Mouse (Mus musculus) kidney, embryonic 14.5 days (tissue): ENCODE data around the gene Tbl1xr1. TPM values are rescaled to one million over a fixed set of nuclear protein-coding genes. Genes with fewer than 3 reads are reported as not detected.

Experiments used
- ATAC-seq: fragments of 200-750 bp; cut with Nextera tagmentation; 2 replicates; pipeline ENCODE4 v1.8.0; 2017; ENCODE audit warnings: moderate number of reproducible peaks, mild to moderate bottlenecking, moderate TSS enrichment, moderate library complexity; ENCODE audit not compliant: low FRiP score, low TSS enrichment
- H3K27ac ChIP-seq: fragments of 300-500 bp; sonication (generic); 2 replicates; pipeline ENCODE4 v1.5.1; 2014; ENCODE audit warnings: low read depth, mild to moderate bottlenecking, low read length, moderate library complexity, mixed read lengths
- H3K27me3 ChIP-seq: fragments of 300-500 bp; sonication (generic); 2 replicates; pipeline ENCODE4 v1.6.1; 2014; ENCODE audit warnings: mild to moderate bottlenecking, low read length; ENCODE audit not compliant: control insufficient read depth, insufficient read depth
- H3K36me3 ChIP-seq: fragments of 300-500 bp; sonication (generic); 2 replicates; pipeline ENCODE4 v1.6.1; 2014; ENCODE audit warnings: low read length, mixed read lengths; ENCODE audit not compliant: control insufficient read depth, insufficient read depth
- H3K4me1 ChIP-seq: fragments of 300-500 bp; sonication (generic); 2 replicates; pipeline ENCODE4 v1.6.1; 2014; ENCODE audit warnings: low read length, mixed read lengths; ENCODE audit not compliant: control insufficient read depth, insufficient read depth
- H3K4me2 ChIP-seq: fragments of 300-500 bp; sonication (generic); replicated peaks from 2 replicates; pipeline ENCODE4 v1.6.1; 2014; ENCODE audit warnings: low read depth, mild to moderate bottlenecking, low read length
- H3K4me3 ChIP-seq: fragments of 300-500 bp; sonication (generic); 2 replicates; pipeline ENCODE4 v1.5.1; 2014; ENCODE audit warnings: mild to moderate bottlenecking, low read length
- H3K9ac ChIP-seq: fragments of 300-500 bp; sonication (generic); 2 replicates; pipeline ENCODE4 v1.6.1; 2014; ENCODE audit warnings: low read depth, mild to moderate bottlenecking, low read length, moderate library complexity
- H3K9me3 ChIP-seq: fragments of 300-500 bp; sonication (generic); 2 replicates; pipeline ENCODE4 v1.6.1; 2016; ENCODE audit warnings: low read length; ENCODE audit not compliant: control insufficient read depth
- WGBS: fragments of 180-500 bp; shearing (Covaris S2); extraction: QIAGEN DNeasy Blood & Tissue Kit; methylation state at CpG from one replicate; pipeline ENCODE4 v1.1.7; 2014; 5-methylcytosine and 5-hydroxymethylcytosine counted together
- polyA plus RNA-seq: library from polyadenylated mRNA; unstranded; fragments of >200 nt; fragmentation: Nextera tagmentation; extraction: Ambion mirVana; gene quantifications from 2 replicates; pipeline ENCODE4 v1.2.1, GENCODE M21; 2014

Tbl1xr1 gene
- 20.6 and 39.7 TPM in 2 replicates for polyA plus RNA-seq

DNA sequence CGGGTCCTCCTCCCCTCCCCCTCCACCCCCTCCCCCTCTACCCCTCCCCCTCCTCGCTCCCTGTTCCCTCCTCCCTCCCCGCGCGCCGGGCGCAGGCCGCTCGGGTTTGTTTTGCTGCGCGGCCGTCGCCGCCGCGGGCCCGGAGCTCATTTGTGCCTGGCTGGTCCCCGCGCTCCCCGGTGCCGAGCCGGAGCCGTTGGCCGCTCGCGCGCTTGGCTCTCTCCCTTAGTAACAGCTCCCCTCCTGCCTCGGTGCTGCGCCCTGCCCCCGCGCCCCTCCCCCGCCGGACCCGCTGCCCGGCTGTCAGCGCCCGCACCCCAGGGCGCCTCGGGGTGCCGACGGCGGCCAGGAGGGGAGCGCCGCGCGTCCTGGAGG, at the start of gene Tbl1xr1:
Gene Tbl1xr1, plus strand, starts transcription at position 92 of the 375 bp plus-strand sequence.
- Histone ChIP-seq H3K9me3 (no peaks in the 10 kb centered on the region), H3K36me3 (no peaks in the 10 kb centered on the region), H3K4me3 (peak within 1 kb of the TSS; percentile 77), H3K27ac (peak within 1 kb of the TSS; percentile 96), H3K4me1 (peaks cover 16% of the 10 kb centered on the region; the same call in 1 of the 2 replicates), H3K4me2 (peak within 1 kb of the TSS; percentile 69), H3K27me3 (no peaks in the 10 kb centered on the region), H3K9ac (peak within 1 kb of the TSS; percentile 82)
- peak; percentile 93 for ATAC-seq
- WGBS: 1% methylated on average over 29 of the region's 46 CpGs

DNA sequence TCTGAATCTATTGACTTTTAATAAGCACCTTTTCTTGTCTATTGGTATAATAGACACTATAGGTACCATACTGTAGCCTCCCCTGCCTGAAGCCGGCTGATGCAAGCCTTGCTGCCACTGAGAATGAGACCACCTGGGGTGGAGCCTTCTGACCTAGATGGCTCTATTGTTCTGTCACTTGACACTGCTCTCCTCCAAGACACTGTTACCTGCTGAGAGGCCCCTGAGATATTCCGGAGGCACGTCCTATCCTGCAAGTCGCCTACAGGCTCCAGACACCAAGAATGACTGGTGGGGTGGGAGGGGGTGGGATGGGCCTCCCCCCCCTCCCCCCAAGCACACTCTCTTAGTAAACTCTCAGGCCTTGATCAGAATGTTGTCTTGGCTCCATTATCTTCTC, 38.4 kb upstream of the Tbl1xr1 start:
- no peak overlapping the region for H3K9ac ChIP-seq
- no peaks in the 10 kb centered on the region for H3K4me1 ChIP-seq

DNA sequence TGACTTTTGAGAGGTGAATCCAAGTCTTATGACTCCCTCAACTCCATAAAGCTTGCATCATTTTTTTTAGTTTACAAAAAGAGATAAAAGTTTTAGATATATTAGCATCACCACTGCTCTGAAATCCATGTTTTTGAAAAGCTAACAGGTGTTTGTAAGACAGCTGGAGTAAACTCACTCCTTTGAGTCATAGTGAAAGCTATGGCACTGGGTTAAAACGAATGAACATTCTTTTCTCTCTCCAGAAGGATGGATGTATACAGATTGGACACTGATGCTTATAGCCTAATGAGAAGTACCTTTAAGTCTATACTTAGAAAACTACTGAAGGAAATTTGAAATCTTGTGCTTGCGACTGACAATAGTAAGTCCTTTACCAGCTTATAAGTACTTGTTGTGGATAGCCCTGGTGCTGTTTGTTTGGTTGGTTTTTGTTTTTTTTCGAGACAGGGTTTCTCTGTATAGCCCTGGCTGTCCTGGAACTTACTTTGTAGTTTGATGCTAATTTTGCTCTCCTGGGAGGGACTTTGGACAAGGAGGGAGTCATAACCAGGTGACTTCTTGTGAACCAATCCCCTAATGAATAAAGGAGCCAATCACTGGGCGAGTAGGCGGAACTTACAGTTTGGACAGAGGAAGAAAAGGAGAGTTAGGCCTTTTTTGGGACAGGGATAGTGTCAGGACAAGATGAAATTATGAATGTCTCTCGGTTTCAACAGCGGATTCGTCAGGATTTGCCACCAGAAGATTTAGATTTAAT, 37.2 kb upstream of the Tbl1xr1 start:
- H3K9ac ChIP-seq: no peak overlapping the region

More for the DNA sequence above, 38.4 kb upstream of the Tbl1xr1 start:
- Histone ChIP-seq H3K27me3 (no peaks in the 10 kb centered on the region), H3K4me3 (no peak overlapping the region), H3K27ac (no peak overlapping the region), H3K4me2 (no peak overlapping the region), H3K36me3 (no peaks in the 10 kb centered on the region), H3K9me3 (no peaks in the 10 kb centered on the region)
- 42% methylated on average over 4 of the region's 4 CpGs for WGBS
- no peak for ATAC-seq

DNA sequence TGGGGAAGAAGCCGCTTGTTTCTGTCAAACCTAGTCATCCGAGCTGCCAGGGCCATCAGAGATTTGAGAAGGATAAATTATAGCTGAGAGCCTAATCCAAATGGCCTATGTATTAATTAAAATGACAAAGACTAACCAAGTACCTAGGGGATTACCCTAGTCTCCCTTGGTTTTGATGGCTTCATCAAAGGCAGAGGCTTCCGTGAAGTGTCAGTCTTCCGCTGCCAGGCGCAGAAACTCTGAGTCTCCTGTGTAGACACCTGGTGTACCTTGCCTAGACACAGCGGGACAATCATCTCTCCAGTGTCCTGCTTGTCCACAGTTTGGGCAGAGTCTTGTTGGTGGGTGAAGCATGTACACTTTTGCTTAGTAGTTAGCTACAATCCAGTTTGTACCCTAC, 35.8 kb upstream of the Tbl1xr1 start:
- Histone ChIP-seq H3K27me3 (no peaks in the 10 kb centered on the region), H3K9me3 (no peaks in the 10 kb centered on the region), H3K4me3 (no peak overlapping the region), H3K9ac (no peak overlapping the region), H3K27ac (no peak overlapping the region), H3K4me1 (no peaks in the 10 kb centered on the region), H3K4me2 (no peak overlapping the region), H3K36me3 (no peaks in the 10 kb centered on the region)
- WGBS: 84% methylated on average over 6 of the region's 6 CpGs
- no peak for ATAC-seq

More for the DNA sequence above, 37.2 kb upstream of the Tbl1xr1 start:
- Histone ChIP-seq H3K27ac (no peak overlapping the region), H3K9me3 (no peaks in the 10 kb centered on the region), H3K4me1 (no peaks in the 10 kb centered on the region), H3K36me3 (no peaks in the 10 kb centered on the region), H3K4me2 (no peak overlapping the region), H3K4me3 (no peak overlapping the region), H3K27me3 (no peaks in the 10 kb centered on the region)
- 93% methylated on average over 8 of the region's 8 CpGs for WGBS
- no peak for ATAC-seq

DNA sequence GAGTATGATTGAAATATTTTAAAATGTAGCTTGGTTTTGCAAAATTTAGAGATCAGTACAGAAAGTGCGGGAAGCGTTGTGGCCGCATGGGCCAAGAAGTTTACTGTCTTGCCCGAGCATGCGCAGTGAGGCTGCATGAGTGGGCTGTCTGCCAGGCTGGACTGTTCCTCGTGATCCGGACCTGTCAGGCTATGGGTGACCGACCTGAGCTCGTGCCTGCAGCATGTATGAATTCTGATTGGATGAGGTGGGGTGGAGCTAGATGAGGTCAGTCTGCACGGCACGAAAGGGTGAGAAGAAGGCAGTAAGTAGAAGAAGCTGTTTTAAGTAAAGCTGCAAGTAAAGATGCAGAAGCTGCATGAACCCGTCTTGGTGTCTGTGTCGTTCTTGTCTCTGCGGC, 29.2 kb upstream of the Tbl1xr1 start:
- no peaks in the 10 kb centered on the region for H3K4me1 ChIP-seq
- 83% methylated on average over 14 of the region's 14 CpGs for WGBS
- no peak overlapping the region for H3K4me3 ChIP-seq
- no peaks in the 10 kb centered on the region for H3K27me3 ChIP-seq
- no peak overlapping the region for H3K9ac ChIP-seq
- ATAC-seq: no peak
- no peaks in the 10 kb centered on the region for H3K36me3 ChIP-seq
- H3K9me3 ChIP-seq: peaks cover 3% of the 10 kb centered on the region; the same call in 1 of the 2 replicates
- H3K27ac ChIP-seq: no peak overlapping the region
- H3K4me2 ChIP-seq: no peak overlapping the region

DNA sequence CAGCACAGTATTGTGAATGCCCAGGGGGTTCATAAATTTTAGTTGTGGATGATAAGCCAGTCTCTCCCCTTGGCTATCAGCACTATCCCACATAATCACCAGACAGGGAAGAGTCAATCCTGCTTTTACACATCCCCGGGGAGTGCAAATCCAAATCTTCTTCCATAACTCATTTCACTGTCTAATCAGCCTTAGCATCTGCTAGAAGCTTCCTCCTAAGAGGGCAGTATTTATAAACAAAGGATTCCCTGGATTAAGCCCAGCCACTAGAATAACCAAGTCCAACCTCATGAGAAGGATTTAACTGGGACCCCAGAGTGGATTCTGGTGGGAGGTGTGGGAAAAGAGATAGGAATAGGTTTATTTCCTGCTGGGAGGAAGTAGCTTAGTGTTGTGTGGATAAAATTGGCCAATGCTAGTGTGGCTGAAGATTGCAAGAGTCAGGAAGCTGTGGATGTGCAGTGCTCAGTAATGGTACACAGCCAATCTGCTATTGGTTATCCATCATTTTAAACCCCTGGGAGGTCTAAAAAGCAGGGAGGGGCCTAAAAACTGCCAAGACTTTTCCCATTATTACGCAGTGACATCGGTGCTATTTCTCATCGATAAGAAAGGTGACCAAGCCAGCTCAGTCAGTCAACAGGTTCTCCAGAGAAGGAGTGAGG, 19.7 kb upstream of the Tbl1xr1 start:
- 84% methylated on average over 4 of the region's 4 CpGs for WGBS

DNA sequence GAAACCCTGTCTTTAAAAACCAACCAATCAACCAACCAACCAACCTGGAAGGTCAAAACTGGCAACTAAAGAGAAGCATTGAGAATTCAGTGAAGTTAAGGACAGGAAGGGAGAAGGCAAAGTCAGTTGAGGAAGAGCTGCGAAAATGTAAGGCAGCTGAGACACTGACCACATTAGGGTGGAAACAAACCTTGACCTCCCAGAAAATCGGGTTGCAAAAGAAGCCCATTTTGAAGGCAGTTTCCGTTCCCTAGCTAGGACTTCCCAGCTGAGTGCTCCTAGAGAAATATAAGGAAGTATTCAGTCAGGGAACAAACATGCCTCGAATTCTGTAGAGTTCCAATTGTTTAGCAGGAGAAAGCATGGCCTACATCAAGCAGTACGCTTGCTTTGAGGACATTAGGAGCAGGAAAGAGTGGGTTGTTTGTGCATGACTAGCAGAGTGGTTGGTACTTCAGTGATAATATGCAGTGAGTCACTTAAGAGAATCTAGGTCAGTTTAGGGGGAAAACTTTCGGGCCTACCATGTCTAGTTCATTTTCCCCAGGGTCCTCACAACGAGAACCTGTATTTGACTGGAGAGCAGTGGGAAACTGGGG, 18.1 kb upstream of the Tbl1xr1 start:
- H3K4me1 ChIP-seq: no peaks in the 10 kb centered on the region

More for the DNA sequence above, 19.7 kb upstream of the Tbl1xr1 start:
- Histone ChIP-seq H3K9me3 (no peaks in the 10 kb centered on the region), H3K9ac (no peak overlapping the region), H3K27ac (no peak overlapping the region), H3K36me3 (no peaks in the 10 kb centered on the region), H3K27me3 (no peaks in the 10 kb centered on the region), H3K4me3 (no peak overlapping the region), H3K4me2 (no peak overlapping the region), H3K4me1 (no peaks in the 10 kb centered on the region)
- no peak; the same call in 1 of the 2 replicates for ATAC-seq

DNA sequence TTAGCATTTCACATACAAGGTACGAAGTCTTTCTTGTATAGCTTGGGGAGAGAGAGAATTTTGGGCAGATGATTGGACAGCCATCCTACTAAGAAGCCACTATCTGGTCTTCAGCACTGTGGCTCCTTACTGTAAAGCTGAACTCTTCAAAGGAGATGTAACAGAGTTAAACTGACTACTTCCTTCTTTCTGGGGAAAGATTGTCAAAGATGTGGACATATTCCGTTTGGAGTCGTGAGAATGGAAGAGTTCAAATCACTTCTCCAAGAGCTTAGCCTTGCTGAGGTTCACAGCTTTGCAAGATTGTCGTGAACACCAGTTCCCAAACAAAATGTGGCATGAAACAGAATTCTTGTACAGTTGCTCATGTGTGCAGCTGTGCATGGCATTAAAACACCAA, 15.3 kb upstream of the Tbl1xr1 start:
- Histone ChIP-seq H3K9me3 (no peaks in the 10 kb centered on the region), H3K4me3 (no peak overlapping the region), H3K4me2 (no peak overlapping the region), H3K27me3 (no peaks in the 10 kb centered on the region), H3K9ac (no peak overlapping the region), H3K4me1 (no peaks in the 10 kb centered on the region), H3K36me3 (no peaks in the 10 kb centered on the region), H3K27ac (no peak overlapping the region)
- no peak for ATAC-seq
- 88% methylated on average over 4 of the region's 4 CpGs for WGBS

More for the DNA sequence above, 18.1 kb upstream of the Tbl1xr1 start:
- H3K27me3 ChIP-seq: no peaks in the 10 kb centered on the region
- no peak for ATAC-seq
- H3K9me3 ChIP-seq: no peaks in the 10 kb centered on the region
- no peak overlapping the region for H3K27ac ChIP-seq
- no peak overlapping the region for H3K4me2 ChIP-seq
- H3K36me3 ChIP-seq: no peaks in the 10 kb centered on the region
- no peak overlapping the region for H3K9ac ChIP-seq
- H3K4me3 ChIP-seq: no peak overlapping the region
- WGBS: 86% methylated on average over 7 of the region's 7 CpGs

DNA sequence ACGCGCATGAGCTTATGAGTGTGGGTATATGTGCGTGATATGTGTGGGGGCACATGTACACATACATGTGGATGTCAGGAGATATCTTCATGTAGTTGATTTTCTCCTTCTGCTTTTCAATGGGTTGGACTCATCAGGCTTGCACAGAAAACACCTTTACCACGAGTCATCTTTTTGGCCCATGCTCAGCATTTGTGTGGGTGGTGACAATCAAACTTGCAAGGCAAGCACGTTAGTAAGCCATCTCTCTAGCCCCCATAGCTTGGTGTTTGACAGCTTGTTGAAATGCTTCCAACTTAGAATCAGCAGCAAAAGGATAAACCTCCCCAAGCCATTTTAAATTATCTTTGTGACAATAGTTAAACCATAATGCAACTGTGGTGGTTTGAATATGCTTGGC, 7.8 kb upstream of the Tbl1xr1 start:
- ATAC-seq: no peak
- H3K9ac ChIP-seq: no peak overlapping the region
- no peaks in the 10 kb centered on the region for H3K36me3 ChIP-seq
- no peak overlapping the region for H3K4me3 ChIP-seq
- no peak overlapping the region for H3K4me2 ChIP-seq
- no peaks in the 10 kb centered on the region for H3K27me3 ChIP-seq
- H3K27ac ChIP-seq: no peak overlapping the region
- 82% methylated on average over 5 of the region's 5 CpGs for WGBS
- no peaks in the 10 kb centered on the region for H3K4me1 ChIP-seq
- no peaks in the 10 kb centered on the region for H3K9me3 ChIP-seq
